Mouse (Mus musculus) cortical plate, adult 2 months (tissue): ENCODE results near the gene Hes5. TPM values are rescaled to one million over a fixed set of nuclear protein-coding genes. Genes with fewer than 3 reads are reported as not detected.

ENCODE experiments used
- H3K27ac ChIP-seq: fragments of 200-500 bp; 2 replicates; pipeline ENCODE4 v1.5.1; 2012; ENCODE audit warnings: low read length, control low read depth, inconsistent platforms; ENCODE audit not compliant: insufficient read depth
- H3K4me1 ChIP-seq: fragments of 200-500 bp; 2 replicates; pipeline ENCODE4 v1.6.1; 2011; ENCODE audit warnings: low read length; ENCODE audit not compliant: control insufficient read depth, insufficient read depth
- H3K4me3 ChIP-seq: fragments of 200-500 bp; 2 replicates; pipeline ENCODE4 v1.5.1; 2011; ENCODE audit warnings: mild to moderate bottlenecking, low read length, control low read depth; ENCODE audit not compliant: insufficient read depth
- CTCF ChIP-seq: fragments of 200-500 bp; IDR thresholded peaks from 2 replicates; pipeline ENCODE4 v1.5.1; 2011; ENCODE audit warnings: mild to moderate bottlenecking, control low read depth, low read length; ENCODE audit not compliant: insufficient read depth; ENCODE audit errors: extremely low read depth
- POLR2A ChIP-seq: fragments of 200-500 bp; IDR thresholded peaks from 2 replicates; pipeline ENCODE4 v1.6.1; 2011; ENCODE audit warnings: mild to moderate bottlenecking, low read length, control low read depth; ENCODE audit not compliant: insufficient read depth; ENCODE audit errors: extremely low read depth
- polyA plus RNA-seq: library from polyadenylated mRNA; depleted of rRNA; stranded (reverse); fragments of >200 nt; gene quantifications from 2 replicates; pipeline ENCODE4 v1.2.3, GENCODE M21; 2012

Gene Hes5
- polyA plus RNA-seq, 1 experiment: 28.2 TPM

GRCm38 (mm10) chr4:154981530-154981929, 20.8 kb downstream of the Hes5 start:
- H3K4me3 ChIP-seq: no peak overlapping the region
- peak; percentile 89 for TF ChIP-seq CTCF
- TF ChIP-seq POLR2A: peak; percentile 44; the same call in 1 of the 2 replicates
- H3K4me1 ChIP-seq: no peaks in the 10 kb centered on the region
- H3K27ac ChIP-seq: no peak overlapping the region

GRCm38 (mm10) chr4:154982247-154983120, 21.8 kb downstream of the Hes5 start:
- H3K27ac ChIP-seq: no peak overlapping the region
- H3K4me1 ChIP-seq: no peaks in the 10 kb centered on the region
- no peak for TF ChIP-seq CTCF
- TF ChIP-seq POLR2A: no peak
- H3K4me3 ChIP-seq: no peak overlapping the region

- Histone ChIP-seq H3K4me1 (no peaks in the 10 kb centered on the region), H3K4me3 (no peak overlapping the region), H3K27ac (no peak overlapping the region)
- no peak for TF ChIP-seq CTCF
- TF ChIP-seq POLR2A: no peak
These were observed 23.0 kb downstream of the Hes5 start for GRCm38 (mm10) chr4:154983767-154984166.

- Histone ChIP-seq H3K27ac (no peak overlapping the region), H3K4me3 (peak overlapping the region; percentile 28; the same call in 1 of the 2 replicates), H3K4me1 (no peaks in the 10 kb centered on the region)
- TF ChIP-seq CTCF (no peak), POLR2A (no peak)
These were observed 24.5 kb downstream of the Hes5 start for GRCm38 (mm10) chr4:154985151-154985777.

GRCm38 (mm10) chr4:154986096-154986495, 25.4 kb downstream of the Hes5 start:
- H3K4me3 ChIP-seq: peak overlapping the region; percentile 28
- H3K27ac ChIP-seq: no peak overlapping the region
- TF ChIP-seq CTCF: peak; percentile 56
- no peak for TF ChIP-seq POLR2A
- H3K4me1 ChIP-seq: no peaks in the 10 kb centered on the region

GRCm38 (mm10) chr4:154986750-154987149, 26.0 kb downstream of the Hes5 start:
- Histone ChIP-seq H3K4me1 (no peaks in the 10 kb centered on the region), H3K27ac (no peak overlapping the region), H3K4me3 (no peak overlapping the region)
- TF ChIP-seq CTCF: no peak
- TF ChIP-seq POLR2A: no peak

GRCm38 (mm10) chr4:154994876-154995275, 34.2 kb downstream of the Hes5 start:
- H3K27ac ChIP-seq: no peak overlapping the region
- no peak overlapping the region for H3K4me3 ChIP-seq
- TF ChIP-seq CTCF (no peak), POLR2A (no peak)

GRCm38 (mm10) chr4:154996572-154997154, 35.9 kb downstream of the Hes5 start:
- TF ChIP-seq POLR2A: no peak
- TF ChIP-seq CTCF: peak; percentile 25; the same call in 1 of the 2 replicates
- Histone ChIP-seq H3K4me3 (no peak overlapping the region), H3K4me1 (no peaks in the 10 kb centered on the region; the same call in 1 of the 2 replicates), H3K27ac (no peak overlapping the region)

More at GRCm38 (mm10) chr4:154994876-154995275, 34.2 kb downstream of the Hes5 start:
- no peaks in the 10 kb centered on the region; the same call in 1 of the 2 replicates for H3K4me1 ChIP-seq

- Histone ChIP-seq H3K4me3 (no peak overlapping the region), H3K27ac (no peak overlapping the region), H3K4me1 (no peaks in the 10 kb centered on the region)
- TF ChIP-seq POLR2A: no peak
- TF ChIP-seq CTCF: no peak
These were observed 38.7 kb downstream of the Hes5 start for GRCm38 (mm10) chr4:154999379-154999778.
